Mouse (Mus musculus) small intestine, adult 2 months (tissue): ENCODE data around the gene Entpd3.

Experiments used
- CTCF ChIP-seq: fragments of 200-500 bp; IDR thresholded peaks from 2 replicates; pipeline ENCODE4 v1.5.1; 2012; ENCODE audit warnings: low read depth, mild to moderate bottlenecking, control low read depth, inconsistent platforms, low read length, moderate library complexity, mixed read lengths; ENCODE audit not compliant: insufficient replicate concordance, insufficient read length; ENCODE audit errors: extremely low read depth
- POLR2A ChIP-seq: fragments of 200-500 bp; IDR thresholded peaks from 2 replicates; pipeline ENCODE4 v1.6.1; 2012; ENCODE audit warnings: low read depth, mild to moderate bottlenecking, control low read depth, inconsistent platforms, low read length, moderate library complexity

GRCm38 (mm10) chr9:120491509-120491908, 48.1 kb upstream of the Entpd3 start:
- TF ChIP-seq CTCF = no peak
- no peak for TF ChIP-seq POLR2A
